Mouse (Mus musculus): ENCODE data around the gene Phlpp1.

DNA sequence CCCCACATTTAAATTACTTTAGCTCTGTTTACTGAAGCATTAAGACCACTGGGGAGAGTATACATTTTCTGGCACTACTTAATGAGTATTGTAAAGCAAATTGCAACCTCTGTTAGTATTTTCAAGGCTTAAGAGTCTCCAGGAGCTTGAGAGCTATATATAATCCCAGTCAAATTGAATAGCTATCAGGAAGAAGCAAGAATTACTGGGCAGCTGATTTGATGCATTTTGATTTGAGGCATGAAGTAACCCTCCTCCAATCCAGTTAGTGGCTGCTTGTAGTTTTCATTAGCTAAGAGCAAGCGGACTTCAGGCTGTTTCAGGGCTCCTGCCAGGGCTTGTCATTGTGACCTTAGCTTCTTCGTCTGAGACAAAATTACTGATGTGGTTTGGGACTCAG, 101.4 kb downstream of the Phlpp1 start:
- TF ChIP-seq CTCF (IDR thresholded peaks at IDR 0.05; ENCODE audit: borderline replicate concordance, extremely low read depth, insufficient read depth, insufficient read length) (no peak), POLR2A (IDR thresholded peaks at IDR 0.05; ENCODE audit: borderline replicate concordance, extremely low read depth, insufficient read depth, insufficient read length, poor library complexity, severe bottlenecking) (no peak)

Measured in brain, embryonic 14.5 days (tissue).